Mouse (Mus musculus) embryonic facial prominence, embryonic 11.5 days (tissue): ENCODE measurements at regions not wholly inside any gene's neighbourhood (a gene's known extent, or its start where the extent isn't known, plus 50 kb on each side); places are given as distances from the start of the nearest gene placed in this dataset.

Experiments
- ATAC-seq: fragments of 200-750 bp; cut with Nextera tagmentation; replicated peaks from 2 replicates; pipeline ENCODE4 v1.8.0; 2017; ENCODE audit warnings: low read depth; ENCODE audit not compliant: insufficient number of reproducible peaks, low FRiP score, low TSS enrichment
- DNase-seq: peaks from one replicate; pipeline ENCODE4 v3.0.0-alpha.2; 2015; ENCODE audit warnings: low spot score
- H3K27ac ChIP-seq: fragments of 300-500 bp; sonication (generic); replicated peaks from 2 replicates; pipeline ENCODE4 v1.5.1; 2014; ENCODE audit warnings: mild to moderate bottlenecking, low read depth, low read length, control low read depth
- H3K27me3 ChIP-seq: fragments of 300-500 bp; sonication (generic); 2 replicates; pipeline ENCODE4 v1.6.1; 2014; ENCODE audit warnings: mild to moderate bottlenecking, low read length, moderate library complexity, mixed read lengths; ENCODE audit not compliant: control insufficient read depth, insufficient read depth
- H3K36me3 ChIP-seq: fragments of 300-500 bp; sonication (generic); replicated peaks from 2 replicates; pipeline ENCODE4 v1.6.1; 2014; ENCODE audit warnings: low read depth, mild to moderate bottlenecking, low read length, moderate library complexity, mixed read lengths; ENCODE audit not compliant: control insufficient read depth, insufficient read depth
- H3K4me1 ChIP-seq: fragments of 300-500 bp; sonication (generic); 2 replicates; pipeline ENCODE4 v1.6.1; 2014; ENCODE audit warnings: low read length, mixed read lengths; ENCODE audit not compliant: control insufficient read depth, insufficient read depth
- H3K4me2 ChIP-seq: fragments of 300-500 bp; sonication (generic); 2 replicates; pipeline ENCODE4 v1.6.1; 2014; ENCODE audit warnings: low read depth, mild to moderate bottlenecking, control low read depth, low read length, moderate library complexity
- H3K4me3 ChIP-seq: fragments of 300-500 bp; sonication (generic); 2 replicates; pipeline ENCODE4 v1.5.1; 2014; ENCODE audit warnings: low read depth, low read length, control low read depth
- H3K9ac ChIP-seq: fragments of 300-500 bp; sonication (generic); replicated peaks from 2 replicates; pipeline ENCODE4 v1.6.1; 2014; ENCODE audit warnings: mild to moderate bottlenecking, control low read depth, low read length
- H3K9me3 ChIP-seq: fragments of 300-500 bp; sonication (generic); replicated peaks from 2 replicates; pipeline ENCODE4 v1.6.1; 2016; ENCODE audit warnings: mild to moderate bottlenecking, low read length, inconsistent platforms, mixed read lengths; ENCODE audit not compliant: control insufficient read depth
- WGBS: fragments of 180-500 bp; shearing (Covaris S2); extraction: QIAGEN DNeasy Blood & Tissue Kit; methylation state at CpG from one replicate; pipeline ENCODE4 v1.1.7; 2014; 5-methylcytosine and 5-hydroxymethylcytosine counted together

GRCm38 (mm10) chr15:87107701-87108100 is 436.4 kb upstream of the Fam19a5 start:
- no peak for ATAC-seq
- H3K27me3 ChIP-seq = no peaks in the 10 kb centered on the region

GRCm38 (mm10) chr15:87108411-87108810 is 435.7 kb upstream of the Fam19a5 start:
- Histone ChIP-seq H3K4me2 (no peak overlapping the region), H3K4me1 (no peaks in the 10 kb centered on the region), H3K36me3 (no peaks in the 10 kb centered on the region), H3K4me3 (no peak overlapping the region), H3K9ac (no peak overlapping the region), H3K27ac (no peak overlapping the region), H3K9me3 (no peaks in the 10 kb centered on the region), H3K27me3 (no peaks in the 10 kb centered on the region)
- ATAC-seq = no peak
- 75% methylated on average over 7 of the region's 7 CpGs for WGBS
- DNase-seq = no peak

More at GRCm38 (mm10) chr15:87107701-87108100, 436.4 kb upstream of the Fam19a5 start:
- H3K27ac ChIP-seq = no peak overlapping the region
- no peak overlapping the region for H3K4me3 ChIP-seq
- no peak overlapping the region for H3K4me2 ChIP-seq
- no peaks in the 10 kb centered on the region for H3K9me3 ChIP-seq
- no peaks in the 10 kb centered on the region for H3K4me1 ChIP-seq
- 71% methylated on average over 4 of the region's 4 CpGs for WGBS
- H3K36me3 ChIP-seq = no peaks in the 10 kb centered on the region
- DNase-seq = no peak
- no peak overlapping the region for H3K9ac ChIP-seq

GRCm38 (mm10) chr15:87122656-87123055 is 421.4 kb upstream of the Fam19a5 start:
- H3K4me3 ChIP-seq = no peak overlapping the region
- 20% methylated on average over 4 of the region's 4 CpGs for WGBS
- H3K4me1 ChIP-seq = no peaks in the 10 kb centered on the region

GRCm38 (mm10) chr15:87125427-87126148 is 418.5 kb upstream of the Fam19a5 start:
- no peaks in the 10 kb centered on the region for H3K9me3 ChIP-seq
- no peak overlapping the region for H3K4me3 ChIP-seq
- H3K27ac ChIP-seq = no peak overlapping the region
- no peaks in the 10 kb centered on the region for H3K27me3 ChIP-seq
- H3K9ac ChIP-seq = no peak overlapping the region
- H3K4me2 ChIP-seq = no peak overlapping the region
- no peak for ATAC-seq
- no peaks in the 10 kb centered on the region for H3K4me1 ChIP-seq
- no peak for DNase-seq
- H3K36me3 ChIP-seq = no peaks in the 10 kb centered on the region
- 49% methylated on average over 6 of the region's 6 CpGs for WGBS

More at GRCm38 (mm10) chr15:87122656-87123055, 421.4 kb upstream of the Fam19a5 start:
- Histone ChIP-seq H3K9ac (no peak overlapping the region), H3K36me3 (no peaks in the 10 kb centered on the region), H3K27me3 (no peaks in the 10 kb centered on the region), H3K9me3 (no peaks in the 10 kb centered on the region), H3K4me2 (no peak overlapping the region), H3K27ac (no peak overlapping the region)
- DNase-seq (no peak), ATAC-seq (no peak)

GRCm38 (mm10) chr15:87138870-87139269 is 405.2 kb upstream of the Fam19a5 start:
- H3K27me3 ChIP-seq = no peaks in the 10 kb centered on the region
- ATAC-seq (no peak), DNase-seq (no peak)
- no peaks in the 10 kb centered on the region for H3K9me3 ChIP-seq
- H3K4me2 ChIP-seq = no peak overlapping the region
- no peak overlapping the region for H3K9ac ChIP-seq
- no peaks in the 10 kb centered on the region for H3K36me3 ChIP-seq
- no peak overlapping the region for H3K4me3 ChIP-seq
- no peak overlapping the region for H3K27ac ChIP-seq
- no peaks in the 10 kb centered on the region for H3K4me1 ChIP-seq

- no peaks in the 10 kb centered on the region for H3K4me1 ChIP-seq
- no peak for DNase-seq
- no peak overlapping the region for H3K9ac ChIP-seq
- H3K4me3 ChIP-seq = no peak overlapping the region
- no peak overlapping the region for H3K27ac ChIP-seq
- no peaks in the 10 kb centered on the region for H3K36me3 ChIP-seq
- H3K9me3 ChIP-seq = no peaks in the 10 kb centered on the region
- WGBS = 80% methylated on average over 5 of the region's 5 CpGs
- H3K4me2 ChIP-seq = no peak overlapping the region
- H3K27me3 ChIP-seq = no peaks in the 10 kb centered on the region
- ATAC-seq = no peak
These were observed 375.0 kb upstream of the Fam19a5 start for GRCm38 (mm10) chr15:87169136-87169535.

GRCm38 (mm10) chr15:87170890-87171289 is 373.2 kb upstream of the Fam19a5 start:
- Histone ChIP-seq H3K4me2 (no peak overlapping the region), H3K9me3 (no peaks in the 10 kb centered on the region), H3K9ac (no peak overlapping the region), H3K36me3 (no peaks in the 10 kb centered on the region), H3K4me3 (no peak overlapping the region), H3K4me1 (no peaks in the 10 kb centered on the region), H3K27ac (no peak overlapping the region), H3K27me3 (no peaks in the 10 kb centered on the region)
- WGBS = 76% methylated on average over 4 of the region's 4 CpGs
- DNase-seq = no peak
- ATAC-seq = no peak

- WGBS = 85% methylated on average over 2 of the region's 2 CpGs
- no peaks in the 10 kb centered on the region for H3K36me3 ChIP-seq
- ATAC-seq = no peak
- no peak for DNase-seq
- no peaks in the 10 kb centered on the region for H3K4me1 ChIP-seq
- H3K4me2 ChIP-seq = no peak overlapping the region
- no peak overlapping the region for H3K27ac ChIP-seq
- no peaks in the 10 kb centered on the region for H3K27me3 ChIP-seq
- H3K9ac ChIP-seq = no peak overlapping the region
- H3K4me3 ChIP-seq = no peak overlapping the region
- H3K9me3 ChIP-seq = no peaks in the 10 kb centered on the region
These were observed 371.0 kb upstream of the Fam19a5 start for GRCm38 (mm10) chr15:87173096-87173495.
